ENCODE assay signal across 12 mouse cellular contexts in the genomic region with DNA sequence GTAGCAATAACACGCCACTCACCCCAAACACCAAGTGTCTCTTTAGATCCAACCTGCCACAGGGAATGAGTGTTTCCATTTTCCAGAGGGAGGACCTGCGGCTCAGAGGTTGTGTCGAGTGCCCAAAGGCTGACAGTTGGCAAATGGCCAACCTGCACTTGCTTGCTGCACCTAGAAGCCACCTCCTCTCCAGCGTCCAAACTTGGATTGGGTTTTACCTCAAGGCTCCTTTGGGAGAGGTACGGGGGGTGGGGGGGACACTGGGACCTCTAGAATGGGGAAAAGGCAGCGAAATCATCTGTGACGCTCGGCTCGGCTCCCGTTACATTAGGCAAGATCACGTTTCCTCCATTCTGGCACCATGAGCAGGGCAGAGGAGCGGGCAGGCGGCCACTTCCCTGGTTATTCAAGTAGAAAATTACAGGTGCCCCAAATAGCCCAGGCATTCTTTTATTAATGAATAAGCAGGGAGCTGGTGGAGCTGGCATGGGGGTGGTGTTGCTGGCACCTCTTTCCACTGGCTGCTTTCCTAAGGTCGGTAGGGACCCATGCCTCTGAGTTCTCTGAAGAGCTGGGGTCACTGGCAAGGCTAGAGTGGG. TPM values are rescaled to one million over a fixed set of nuclear protein-coding genes. Genes with fewer than 3 reads are reported as not detected.
DNase-seq lines count a peak whose midpoint lies in the region; ATAC-seq and TF ChIP-seq lines count a peak whose summit lies in the region.
"Had no signal": no experiment of that assay in that cellular context is flagged by ENCODE, and none has a peak within 500 bp of the region (broad histone marks: within the 10 kb centered on the region; RNA-seq: fewer than 3 reads in every experiment).

No protein-coding gene starts in this region.

- peak; percentile 33 for DNase-seq in gastrocnemius, adult 18-20 months (ENCODE audit: low spot score)
- DNase-seq in gastrocnemius, postnatal 4 days (ENCODE audit: low spot score in 2 of 2), result no peak
- peak; percentile 31 for DNase-seq in adrenal gland, postnatal 25 days
- DNase-seq in cerebellum, postnatal 25 days, result peak; percentile 88 to 91
- DNase-seq in kidney, postnatal 0 days (ENCODE audit: low spot score), result peak; percentile 83
- no peak for DNase-seq in spleen, postnatal 10 days (ENCODE audit: low spot score in 2 of 2)
- DNase-seq in right cerebral cortex, postnatal 14 days, result no peak

- H3K9me3 ChIP-seq in kidney, postnatal 0 days (replicated peaks; ENCODE audit: low read length), result no peaks in the 10 kb centered on the region
- H3K9me3 ChIP-seq: limb, embryonic 15.5 days had no signal

- no peaks in the 10 kb centered on the region for H3K27me3 ChIP-seq in kidney, postnatal 0 days (ENCODE audit: insufficient read depth, low read length)
- H3K27me3 ChIP-seq: CH12.LX; limb, embryonic 15.5 days had no signal

- H3K4me2 ChIP-seq in kidney, postnatal 0 days (ENCODE audit: low read length), result peak overlapping the region; percentile 32; the same call in 1 of the 2 replicates
- H3K4me2 ChIP-seq: limb, embryonic 15.5 days had no signal

- H3K9ac ChIP-seq in kidney, postnatal 0 days (ENCODE audit: low read depth, low read length), result no peak overlapping the region
- H3K9ac ChIP-seq: limb, embryonic 15.5 days had no signal

- H3K4me1 ChIP-seq in kidney, postnatal 0 days (replicated peaks; ENCODE audit: insufficient read depth, low read length), result peaks cover 26% of the 10 kb centered on the region

- no peak overlapping the region for H3K4me3 ChIP-seq in kidney, postnatal 0 days (replicated peaks; ENCODE audit: low read depth, low read length)
- H3K4me3 ChIP-seq: erythroblast, embryonic 14.5 days; limb, embryonic 15.5 days had no signal

- peak overlapping the region; percentile 78 for H3K27ac ChIP-seq in kidney, postnatal 0 days
- H3K27ac ChIP-seq: limb, embryonic 15.5 days had no signal

- 38% methylated on average over 14 of the region's 14 CpGs for WGBS in kidney, postnatal 0 days

- peak; percentile 60 for ATAC-seq in kidney, postnatal 0 days (replicated peaks; ENCODE audit: low FRiP score, low read depth)
- no peak for ATAC-seq in erythroblast, adult 5-6 weeks (replicated peaks; ENCODE audit: low FRiP score, poor library complexity, severe bottlenecking)
- ATAC-seq: midbrain, embryonic 16.5 days had no signal

- H3K36me3 ChIP-seq in kidney, postnatal 0 days (ENCODE audit: insufficient read depth, low read length), result no peaks in the 10 kb centered on the region
- H3K36me3 ChIP-seq: limb, embryonic 15.5 days had no signal

- TF ChIP-seq CTCF in kidney, postnatal 0 days (IDR thresholded peaks at IDR 0.05; ENCODE audit: low read depth), result no peak

RNA-seq across cellular contexts. Expression of gene Fam107a, which starts 13.6 kb away (rescaled TPM):
- total RNA-seq in gastrocnemius, adult 18-20 months (2021), result 1 to 10 TPM; 4.5 to 6.8 TPM
- 1 to 10 TPM; 1.3 to 2.2 TPM for total RNA-seq in gastrocnemius, postnatal 4 days (2021)
- 1.6 and 2.9 TPM in 2 replicates for total RNA-seq in adrenal gland, postnatal 25 days (2021)
- polyA plus RNA-seq in kidney, postnatal 0 days (2015; fragmentation: Nextera tagmentation; extraction: Ambion mirVana), result 8.0 and 8.2 TPM in 2 replicates
- not detected in 2 replicates for total RNA-seq in erythroblast, adult 5-6 weeks (2015; ENCODE audit: low replicate concordance)
- not detected in 2 replicates for total RNA-seq in erythroblast, adult 5-6 weeks (2017; ENCODE audit: low replicate concordance)
- total RNA-seq: CH12.LX had no signal
- polyA plus RNA-seq: erythroblast, embryonic 14.5 days had no signal

RNA-seq across cellular contexts. Expression of gene Oit1, which starts 47.1 kb away (rescaled TPM):
- not detected for total RNA-seq in gastrocnemius, adult 18-20 months (2021)
- total RNA-seq in gastrocnemius, postnatal 4 days (2021), result not detected
- total RNA-seq in adrenal gland, postnatal 25 days (2021), result not detected in 2 replicates
- polyA plus RNA-seq in kidney, postnatal 0 days (2015; fragmentation: Nextera tagmentation; extraction: Ambion mirVana), result 2.2 and 4.3 TPM in 2 replicates
- total RNA-seq in erythroblast, adult 5-6 weeks (2015; ENCODE audit: low replicate concordance), result not detected in 2 replicates
- total RNA-seq in erythroblast, adult 5-6 weeks (2017; ENCODE audit: low replicate concordance), result not detected in 2 replicates
- total RNA-seq: CH12.LX had no signal
- polyA plus RNA-seq: erythroblast, embryonic 14.5 days; midbrain, embryonic 16.5 days had no signal

Comparison
In these comparisons a context has a peak if more than half of its experiments do, and no peak if none do; other contexts are left out.
1. DNase-seq: peak in gastrocnemius, adult 18-20 months (single experiment), adrenal gland, postnatal 25 days (single experiment), cerebellum, postnatal 25 days (2 of 2) and kidney, postnatal 0 days (single experiment); none in gastrocnemius, postnatal 4 days (0 of 2), spleen, postnatal 10 days (0 of 2) and right cerebral cortex, postnatal 14 days (single experiment).